ENCODE assay signal across 13 mouse cellular contexts in the genomic region with DNA sequence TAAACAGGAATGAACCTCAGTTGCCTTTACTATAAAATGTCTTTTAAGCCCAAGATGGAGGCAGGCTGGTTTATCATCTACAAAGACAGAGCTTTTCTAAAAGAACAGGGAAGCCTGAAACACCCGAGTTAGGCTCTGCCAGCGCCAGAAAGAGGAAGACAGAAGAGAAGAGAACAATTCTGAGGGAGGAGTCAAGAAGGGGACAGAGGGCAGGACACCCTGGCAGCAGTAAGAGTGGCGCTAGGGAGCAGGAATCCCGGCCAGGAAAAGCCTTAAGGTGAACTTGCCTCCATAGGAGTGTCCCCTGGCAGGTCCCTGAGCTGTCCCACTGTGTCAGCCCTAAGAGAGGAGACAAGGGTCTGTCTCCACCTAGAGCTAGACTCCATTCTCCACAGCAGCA. TPM values are rescaled to one million over a fixed set of nuclear protein-coding genes. Genes with fewer than 3 reads are reported as not detected.
"Had no signal": no experiment of that assay in that cellular context is flagged by ENCODE, and none has a peak within 500 bp of the region (broad histone marks: within the 10 kb centered on the region; RNA-seq: fewer than 3 reads in every experiment).

No protein-coding gene starts in this region.

- H3K36me3 ChIP-seq: intestine, embryonic 15.5 days; limb, embryonic 10.5 days; liver, embryonic 15.5 days; midbrain, embryonic 12.5 days had no signal

- H3K4me1 ChIP-seq: midbrain, embryonic 12.5 days had no signal

- H3K4me2 ChIP-seq: intestine, embryonic 15.5 days; liver, embryonic 11.5 days; liver, embryonic 15.5 days; midbrain, embryonic 12.5 days had no signal

- H3K9ac ChIP-seq: intestine, embryonic 15.5 days; liver, embryonic 15.5 days; midbrain, embryonic 12.5 days had no signal

- DNase-seq: kidney, postnatal 4 days; lung, adult 2 months; lung, postnatal 36 days; thymus, postnatal 4 days had no signal

- H3K4me3 ChIP-seq: intestine, embryonic 15.5 days; layer of hippocampus, adult 2 months; limb, embryonic 10.5 days; liver, embryonic 15.5 days; megakaryocyte, embryonic 14.5 days; midbrain, embryonic 12.5 days had no signal

- H3K27me3 ChIP-seq: intestine, embryonic 15.5 days; midbrain, embryonic 12.5 days had no signal

- H3K27ac ChIP-seq: intestine, embryonic 15.5 days; layer of hippocampus, adult 2 months; limb, embryonic 10.5 days; liver, embryonic 15.5 days; midbrain, embryonic 12.5 days; stomach, postnatal 0 days had no signal

- H3K9me3 ChIP-seq: intestine, embryonic 15.5 days; limb, embryonic 10.5 days; liver, embryonic 15.5 days; megakaryocyte, embryonic 14.5 days; midbrain, embryonic 12.5 days had no signal

RNA-seq across cellular contexts. Expression of a gene that starts 17.0 kb away (rescaled TPM):
- polyA plus RNA-seq: intestine, embryonic 15.5 days; kidney, embryonic 14.5 days; lung, adult 2 months; stomach, postnatal 0 days had no signal
